Mouse (Mus musculus): ENCODE data around the gene Dnaaf1. TPM values are rescaled to one million over a fixed set of nuclear protein-coding genes. Genes with fewer than 3 reads are reported as not detected.
A peak's percentile ranks its signal among the peaks of the same experiment; 100 is the strongest.

The Dnaaf1 gene
- 0.35 and 0.74 TPM in 2 replicates for polyA plus RNA-seq (2015; fragmentation: Nextera tagmentation; extraction: Ambion mirVana)

DNA sequence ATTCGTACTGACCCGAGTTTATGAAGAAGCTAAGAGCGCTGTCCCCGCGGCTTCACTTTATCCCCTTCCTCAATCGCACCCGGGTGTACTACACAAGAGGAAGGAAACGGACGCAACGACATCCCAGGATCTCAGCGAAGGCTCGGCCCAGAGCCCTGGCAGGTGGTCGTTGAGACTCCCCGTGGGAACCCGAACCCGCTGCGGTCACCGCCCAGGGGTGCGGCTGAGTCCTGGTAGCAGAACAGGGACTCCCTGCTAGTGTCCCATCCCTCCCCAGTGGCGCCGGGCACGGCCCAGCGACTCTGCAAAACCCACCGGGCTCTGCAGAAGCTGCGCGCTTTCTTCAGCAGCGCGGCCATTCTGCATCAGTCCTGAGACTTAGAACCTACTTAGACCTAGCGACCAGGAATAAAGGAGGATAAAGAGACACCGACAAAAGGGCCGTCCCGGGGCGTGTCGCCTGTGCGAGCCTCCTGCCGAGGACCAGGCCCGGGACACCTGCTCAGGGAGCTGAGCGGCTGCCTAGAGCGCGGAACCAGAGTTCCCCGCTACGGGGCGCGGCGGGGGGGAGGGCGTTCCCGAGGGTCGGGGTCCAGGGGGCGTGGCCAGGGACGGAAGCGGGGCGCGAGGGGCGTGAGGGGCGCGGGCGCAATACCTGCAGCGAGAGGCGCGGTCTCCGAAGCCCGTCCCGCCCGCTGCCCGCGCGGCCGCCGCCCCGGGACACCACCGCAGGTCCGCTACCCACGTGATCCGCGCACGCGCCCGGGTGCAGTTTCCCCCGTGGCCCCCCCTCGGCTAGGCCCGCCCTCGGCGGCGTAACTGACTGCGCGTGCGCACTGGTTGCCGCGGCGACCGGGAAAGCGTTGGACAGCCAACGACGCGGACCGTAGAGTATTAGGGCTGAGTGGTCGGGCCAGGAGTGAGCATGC is at the start of gene Dnaaf1, which contains the start of gene Hsdl1:
Dnaaf1 (plus strand) TSS at position 799 of the 929 bp plus-strand sequence.
Hsdl1 (minus strand) TSS at position 747 of the 929 bp plus-strand sequence.
- Histone ChIP-seq H3K4me3 (peak within 1 kb of the TSS; percentile 94), H3K4me1 (replicated peaks) (peaks cover 22% of the 10 kb centered on the region), H3K27me3 (peaks cover 5% of the 10 kb centered on the region; the same call in 1 of the 2 replicates), H3K4me2 (peak within 1 kb of the TSS; percentile 76), H3K27ac (replicated peaks) (peak within 1 kb of the TSS; percentile 81), H3K36me3 (no peaks in the 10 kb centered on the region), H3K9me3 (no peaks in the 10 kb centered on the region), H3K9ac (peak within 1 kb of the TSS; percentile 91)
- peak; percentile 91 for ATAC-seq (ENCODE audit: low FRiP score, low read depth)
- 0% methylated on average over 90 of the region's 97 CpGs for WGBS

DNA sequence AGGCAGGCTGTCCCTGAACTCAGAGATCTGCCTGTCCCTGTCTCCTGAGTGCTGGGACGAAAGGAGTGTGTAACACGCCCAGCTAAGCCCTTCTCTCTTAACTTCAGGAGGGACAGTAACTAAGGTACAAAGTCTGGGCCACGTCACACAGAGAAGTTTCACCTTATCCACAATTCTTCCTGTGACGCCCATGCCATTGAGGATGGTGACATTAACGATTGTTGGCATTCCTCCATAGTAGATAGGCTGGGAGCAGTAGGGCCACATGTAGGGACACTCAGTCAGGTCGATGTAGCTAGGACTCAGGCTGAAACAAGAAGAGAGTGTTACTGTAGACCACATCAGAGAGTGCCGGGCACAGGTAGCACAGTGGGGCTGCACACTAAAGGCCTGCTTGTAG is 46.3 kb upstream of the Dnaaf1 start:
- no peak overlapping the region for H3K27ac ChIP-seq (replicated peaks)
- H3K36me3 ChIP-seq: peaks cover 82% of the 10 kb centered on the region
- no peak overlapping the region for H3K4me2 ChIP-seq
- no peaks in the 10 kb centered on the region for H3K4me1 ChIP-seq (replicated peaks)
- H3K4me3 ChIP-seq: no peak overlapping the region
- no peaks in the 10 kb centered on the region for H3K9me3 ChIP-seq
- H3K27me3 ChIP-seq: no peaks in the 10 kb centered on the region
- WGBS: 94% methylated on average over 7 of the region's 7 CpGs
- H3K9ac ChIP-seq: no peak overlapping the region
- ATAC-seq (ENCODE audit: low FRiP score, low read depth): no peak

DNA sequence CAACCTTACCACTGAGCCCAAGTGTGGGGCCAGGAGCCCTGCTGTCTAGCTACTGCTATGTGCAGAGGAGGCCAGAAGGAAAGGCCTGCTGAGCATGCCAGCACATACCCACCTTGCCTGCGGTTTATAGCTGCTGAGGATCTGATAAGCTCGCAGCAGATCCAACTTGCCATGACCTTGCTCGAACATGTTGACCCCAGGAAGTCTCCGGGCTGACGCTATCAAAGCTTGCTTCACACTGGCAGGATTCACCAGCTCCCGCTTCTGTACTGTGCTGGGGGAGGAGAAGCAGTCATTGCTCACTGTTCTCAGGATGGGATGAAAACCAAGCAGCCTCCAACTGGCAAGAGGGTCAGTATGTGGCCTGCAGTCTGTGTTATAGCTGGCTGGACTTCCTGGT is 44.1 kb upstream of the Dnaaf1 start:
- H3K9ac ChIP-seq: no peak overlapping the region
- H3K4me2 ChIP-seq: no peak overlapping the region
- no peaks in the 10 kb centered on the region for H3K4me1 ChIP-seq (replicated peaks)
- no peaks in the 10 kb centered on the region for H3K9me3 ChIP-seq
- no peak overlapping the region for H3K27ac ChIP-seq (replicated peaks)
- no peaks in the 10 kb centered on the region for H3K27me3 ChIP-seq
- H3K36me3 ChIP-seq: peaks cover 81% of the 10 kb centered on the region
- ATAC-seq (ENCODE audit: low FRiP score, low read depth): no peak
- no peak overlapping the region for H3K4me3 ChIP-seq
- WGBS: 93% methylated on average over 6 of the region's 6 CpGs

DNA sequence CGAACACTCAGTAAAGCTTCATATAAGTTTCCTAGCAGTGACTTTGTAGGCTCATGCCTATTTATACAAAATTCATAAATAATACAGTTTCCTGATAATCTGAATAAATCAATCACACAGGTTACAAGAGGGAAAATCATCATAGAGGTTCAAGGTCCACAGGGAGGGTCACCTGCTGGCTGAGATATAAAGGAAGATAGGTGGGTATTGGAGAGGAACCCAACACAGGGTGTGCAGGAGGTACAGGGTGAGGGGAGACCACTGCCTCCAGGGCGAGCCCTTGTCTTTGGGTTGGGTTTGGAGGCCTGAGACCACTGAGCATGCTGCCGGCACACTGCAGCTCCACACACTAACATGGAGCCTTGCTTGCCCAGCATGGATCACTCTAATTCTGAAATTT is 43.6 kb upstream of the Dnaaf1 start:
- Histone ChIP-seq H3K9ac (no peak overlapping the region), H3K4me1 (replicated peaks) (no peaks in the 10 kb centered on the region), H3K4me3 (no peak overlapping the region), H3K36me3 (peaks cover 85% of the 10 kb centered on the region), H3K9me3 (no peaks in the 10 kb centered on the region), H3K27me3 (no peaks in the 10 kb centered on the region), H3K27ac (replicated peaks) (no peak overlapping the region), H3K4me2 (no peak overlapping the region)
- WGBS: 91% methylated on average over 3 of the region's 3 CpGs
- ATAC-seq (ENCODE audit: low FRiP score, low read depth): no peak

DNA sequence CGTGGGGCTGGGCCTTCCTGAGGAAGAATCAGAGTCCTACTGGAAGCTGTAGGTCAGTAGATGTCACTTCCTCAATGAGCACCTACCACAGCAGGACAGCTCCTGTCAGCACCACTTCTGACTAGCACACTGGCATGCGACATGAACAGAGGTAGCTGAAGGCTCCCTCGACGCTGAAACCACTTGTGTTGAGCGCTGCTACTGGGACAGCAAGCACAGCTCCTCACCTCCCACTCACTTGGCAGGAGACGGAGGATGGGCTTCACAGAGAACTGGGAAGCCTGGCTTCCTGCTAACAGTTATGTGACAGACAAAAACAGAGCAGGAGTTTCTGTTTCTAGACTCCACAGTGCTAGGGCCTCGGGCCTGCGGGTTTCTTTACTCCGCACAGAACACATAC is 43.1 kb upstream of the Dnaaf1 start:
- Histone ChIP-seq H3K36me3 (peaks cover 91% of the 10 kb centered on the region), H3K9ac (no peak overlapping the region), H3K4me3 (no peak overlapping the region), H3K9me3 (no peaks in the 10 kb centered on the region), H3K4me2 (no peak overlapping the region), H3K27ac (replicated peaks) (no peak overlapping the region), H3K4me1 (replicated peaks) (no peaks in the 10 kb centered on the region), H3K27me3 (no peaks in the 10 kb centered on the region)
- WGBS: 93% methylated on average over 9 of the region's 9 CpGs
- ATAC-seq (ENCODE audit: low FRiP score, low read depth): no peak

DNA sequence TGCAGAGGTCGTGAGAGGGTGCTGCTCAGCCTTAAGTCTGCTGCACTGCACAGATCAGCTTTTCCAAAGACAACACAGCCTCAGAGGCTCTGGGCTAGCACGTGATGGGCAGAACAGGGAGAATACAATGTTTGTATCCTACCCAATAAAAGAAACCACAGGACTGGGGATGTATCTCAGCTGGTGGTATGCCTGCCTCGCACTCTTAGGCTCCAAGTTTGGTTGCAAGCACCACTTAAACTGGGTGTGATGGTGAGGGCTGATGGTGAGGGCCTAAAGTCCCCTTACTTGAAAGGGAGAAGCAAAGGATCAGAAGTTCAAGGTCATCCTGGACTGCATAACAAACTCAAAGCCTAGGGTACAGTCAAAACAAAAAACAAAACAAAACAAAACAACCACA is 30.4 kb upstream of the Dnaaf1 start:
- Histone ChIP-seq H3K9ac (no peak overlapping the region), H3K36me3 (peaks cover 49% of the 10 kb centered on the region), H3K27ac (replicated peaks) (no peak overlapping the region), H3K27me3 (no peaks in the 10 kb centered on the region), H3K4me2 (no peak overlapping the region), H3K9me3 (no peaks in the 10 kb centered on the region), H3K4me3 (no peak overlapping the region), H3K4me1 (replicated peaks) (no peaks in the 10 kb centered on the region)
- 84% methylated on average over 3 of the region's 3 CpGs for WGBS
- no peak for ATAC-seq (ENCODE audit: low FRiP score, low read depth)

DNA sequence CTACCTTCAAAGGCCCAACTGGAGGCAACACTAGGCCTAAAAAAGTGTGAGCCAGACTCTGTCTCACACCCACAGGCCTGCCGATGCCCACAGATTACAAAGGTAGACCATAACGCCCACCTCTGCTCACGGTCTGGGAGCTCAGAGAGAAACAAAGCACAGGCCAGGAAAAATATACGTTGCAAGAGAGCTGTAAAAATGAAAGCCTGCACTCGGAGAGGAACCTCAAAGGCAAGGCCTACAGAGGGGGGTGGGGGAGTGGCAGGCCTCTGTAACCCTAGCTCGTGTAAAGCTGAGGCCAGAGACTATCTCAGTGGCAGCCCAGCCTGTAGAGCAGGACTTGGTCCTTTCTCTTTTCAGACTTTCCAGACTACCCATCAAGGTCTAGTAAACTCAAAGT is 29.9 kb upstream of the Dnaaf1 start:
- Histone ChIP-seq H3K4me2 (no peak overlapping the region), H3K36me3 (peaks cover 44% of the 10 kb centered on the region), H3K4me3 (no peak overlapping the region), H3K27ac (replicated peaks) (no peak overlapping the region), H3K9ac (no peak overlapping the region), H3K9me3 (no peaks in the 10 kb centered on the region), H3K4me1 (replicated peaks) (no peaks in the 10 kb centered on the region), H3K27me3 (no peaks in the 10 kb centered on the region)
- WGBS: 78% methylated on average over 6 of the region's 6 CpGs
- ATAC-seq (ENCODE audit: low FRiP score, low read depth): no peak

DNA sequence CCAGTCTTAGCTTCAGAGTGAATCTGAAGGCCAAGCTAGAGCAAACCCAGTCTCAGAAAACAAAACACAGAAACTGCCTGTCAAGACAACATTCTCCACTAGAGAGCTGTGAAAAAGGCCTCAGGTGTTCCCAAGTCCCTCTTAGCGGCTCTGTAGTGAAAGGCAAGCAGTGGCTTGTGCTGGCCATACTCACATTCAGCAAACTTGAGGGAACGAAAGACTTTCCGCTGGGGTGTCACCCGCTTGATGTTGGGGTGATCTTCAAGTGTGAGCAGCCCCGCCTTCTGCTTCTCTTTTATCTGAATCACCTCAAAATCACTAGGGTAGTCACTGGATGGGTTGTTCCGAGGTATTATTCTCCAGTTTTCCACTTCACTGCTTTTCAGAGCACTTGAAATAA is 29.2 kb upstream of the Dnaaf1 start:
- ATAC-seq (ENCODE audit: low FRiP score, low read depth): no peak
- Histone ChIP-seq H3K36me3 (peaks cover 38% of the 10 kb centered on the region), H3K4me3 (no peak overlapping the region), H3K9ac (no peak overlapping the region), H3K27ac (replicated peaks) (no peak overlapping the region), H3K27me3 (no peaks in the 10 kb centered on the region), H3K9me3 (no peaks in the 10 kb centered on the region), H3K4me2 (no peak overlapping the region), H3K4me1 (replicated peaks) (no peaks in the 10 kb centered on the region)
- 93% methylated on average over 6 of the region's 6 CpGs for WGBS

DNA sequence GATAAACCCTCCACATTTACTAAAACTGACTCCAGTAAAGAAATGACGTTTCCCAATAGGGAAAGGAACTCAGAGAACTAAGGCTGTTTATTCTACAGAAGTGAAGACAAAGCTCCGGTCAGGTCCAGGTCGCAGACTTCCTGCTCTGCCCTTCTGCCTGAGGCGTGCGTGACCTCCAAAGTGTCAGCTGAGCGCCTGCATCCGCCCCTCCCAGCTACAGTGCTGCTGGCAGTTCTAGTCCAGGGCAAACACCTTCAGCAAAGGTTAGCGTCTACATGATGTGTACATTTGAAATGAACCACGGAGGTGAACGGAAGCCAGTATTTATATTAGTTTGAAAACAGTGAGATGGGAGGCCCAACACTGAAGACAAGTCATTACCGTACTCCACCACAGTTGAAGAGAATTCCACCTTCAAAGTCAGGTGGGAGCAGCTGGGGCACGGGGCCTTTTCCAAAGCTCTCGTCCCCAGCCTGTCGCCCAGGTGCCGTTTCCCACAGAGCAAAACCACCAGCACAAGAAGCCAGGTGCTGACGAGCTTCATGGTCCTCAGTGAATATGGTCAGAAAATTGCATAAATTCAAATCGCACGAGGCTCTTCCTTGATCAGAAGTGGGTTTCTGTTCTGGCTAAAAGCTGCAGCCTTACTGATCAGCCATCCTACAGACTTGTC is 27.9 kb upstream of the Dnaaf1 start:
- no peaks in the 10 kb centered on the region for H3K4me1 ChIP-seq (replicated peaks)
- WGBS: 91% methylated on average over 18 of the region's 18 CpGs
- no peaks in the 10 kb centered on the region for H3K9me3 ChIP-seq
- H3K27me3 ChIP-seq: no peaks in the 10 kb centered on the region
- no peak overlapping the region for H3K27ac ChIP-seq (replicated peaks)
- peaks cover 26% of the 10 kb centered on the region for H3K36me3 ChIP-seq
- no peak overlapping the region for H3K4me2 ChIP-seq
- no peak for ATAC-seq (ENCODE audit: low FRiP score, low read depth)
- H3K9ac ChIP-seq: no peak overlapping the region
- no peak overlapping the region for H3K4me3 ChIP-seq

DNA sequence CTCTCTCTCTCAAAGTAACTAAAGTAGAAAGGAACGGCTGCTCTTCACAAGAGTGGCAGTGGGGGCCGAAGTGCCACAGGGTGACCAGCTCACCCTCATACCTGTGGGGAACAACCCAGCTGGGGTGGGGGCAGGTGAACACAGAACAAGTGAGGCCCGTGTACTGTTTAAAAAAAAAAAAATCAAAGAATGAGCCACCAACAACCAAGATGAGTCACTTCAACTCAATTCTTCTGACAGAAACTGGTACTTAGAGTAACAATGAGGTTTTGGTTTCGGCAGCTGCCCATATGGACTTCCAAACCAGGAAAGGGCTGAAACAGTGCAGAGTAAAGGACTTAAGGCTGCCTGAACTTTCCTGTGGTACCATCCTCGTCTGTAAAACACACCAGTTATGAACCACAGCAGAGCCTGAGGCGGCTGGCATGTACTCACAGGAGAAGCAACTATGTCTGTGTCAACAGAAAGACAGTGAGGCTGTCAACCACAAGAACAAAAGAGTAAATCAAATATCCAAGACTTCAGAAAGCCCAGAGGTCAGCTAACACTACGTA is 26.4 kb upstream of the Dnaaf1 start:
- Histone ChIP-seq H3K4me3 (no peak overlapping the region), H3K9ac (no peak overlapping the region), H3K4me1 (replicated peaks) (no peaks in the 10 kb centered on the region), H3K9me3 (no peaks in the 10 kb centered on the region), H3K27ac (replicated peaks) (no peak overlapping the region), H3K4me2 (no peak overlapping the region), H3K36me3 (peaks cover 18% of the 10 kb centered on the region), H3K27me3 (no peaks in the 10 kb centered on the region)
- 83% methylated on average over 7 of the region's 7 CpGs for WGBS
- ATAC-seq (ENCODE audit: low FRiP score, low read depth): no peak

DNA sequence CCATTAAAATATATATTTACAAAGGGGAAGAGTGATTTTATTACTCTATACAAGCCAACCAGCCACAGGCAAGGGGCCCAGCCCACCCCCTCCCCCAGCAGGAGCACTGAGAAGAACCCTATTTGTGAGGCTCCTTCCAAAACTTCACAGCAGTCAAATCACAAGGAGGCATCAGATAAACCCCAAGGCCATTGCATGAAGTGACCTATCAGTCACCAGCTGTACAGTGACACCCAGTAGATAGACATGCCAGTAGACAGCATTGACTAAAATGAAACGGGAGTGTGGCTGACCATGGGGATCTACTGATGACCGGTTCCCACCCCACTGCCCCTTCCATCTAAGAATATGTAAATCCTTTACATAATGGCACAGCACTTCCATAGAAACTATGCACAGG is 22.1 kb upstream of the Dnaaf1 start:
- H3K36me3 ChIP-seq: no peaks in the 10 kb centered on the region

DNA sequence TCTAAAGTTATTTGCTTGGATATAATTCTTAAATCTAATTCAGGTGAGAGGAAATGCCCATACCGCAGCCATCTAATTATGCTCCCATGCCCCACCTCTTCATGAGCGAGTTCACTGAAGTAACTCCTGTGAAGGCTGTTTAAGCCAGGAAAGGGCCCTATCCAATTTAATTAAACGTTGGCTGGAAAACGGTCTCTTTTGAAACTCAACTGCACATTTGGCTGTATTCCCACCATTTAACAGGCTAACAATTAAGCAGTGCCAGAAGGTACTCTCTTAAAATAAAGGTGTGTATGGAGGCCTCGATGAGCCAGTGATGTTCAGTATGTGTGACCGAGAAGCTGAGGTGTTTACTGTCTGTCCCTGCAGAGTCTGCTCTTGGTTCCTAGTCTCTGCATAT is 19.2 kb upstream of the Dnaaf1 start:
- H3K4me2 ChIP-seq: no peak overlapping the region
- no peak overlapping the region for H3K4me3 ChIP-seq
- no peaks in the 10 kb centered on the region for H3K27me3 ChIP-seq
- no peak overlapping the region for H3K27ac ChIP-seq (replicated peaks)
- no peaks in the 10 kb centered on the region for H3K9me3 ChIP-seq
- 68% methylated on average over 6 of the region's 6 CpGs for WGBS
- H3K4me1 ChIP-seq (replicated peaks): peaks cover 40% of the 10 kb centered on the region
- H3K36me3 ChIP-seq: 0 out of 2 replicates have a peak, but pooled peaks cover 3% of the 10 kb centered on the region
- H3K9ac ChIP-seq: 0 out of 2 replicates have a peak overlapping the region, but pooled peaks have one; percentile 7
- ATAC-seq (ENCODE audit: low FRiP score, low read depth): no peak

More for the DNA sequence above, 22.1 kb upstream of the Dnaaf1 start:
- Histone ChIP-seq H3K27ac (replicated peaks) (no peak overlapping the region), H3K9me3 (no peaks in the 10 kb centered on the region), H3K27me3 (no peaks in the 10 kb centered on the region), H3K9ac (no peak overlapping the region), H3K4me2 (no peak overlapping the region), H3K4me3 (no peak overlapping the region), H3K4me1 (replicated peaks) (peaks cover 33% of the 10 kb centered on the region)
- no peak for ATAC-seq (ENCODE audit: low FRiP score, low read depth)
- WGBS: 74% methylated on average over 2 of the region's 2 CpGs

Data from hindbrain, embryonic 15.5 days (tissue).